Mouse (Mus musculus) forebrain, embryonic 12.5 days (tissue): ENCODE measurements around the gene Slit3. TPM values are rescaled to one million over a fixed set of nuclear protein-coding genes. Genes with fewer than 3 reads are reported as not detected.

Experiments
- ATAC-seq: fragments of 200-750 bp; cut with Nextera tagmentation; 2 replicates; pipeline ENCODE4 v1.8.0; 2017; ENCODE audit warnings: moderate TSS enrichment; ENCODE audit not compliant: low FRiP score
- H3K27ac ChIP-seq: fragments of 300-500 bp; sonication (generic); 2 replicates; pipeline ENCODE4 v1.5.1; 2016; ENCODE audit warnings: mild to moderate bottlenecking
- H3K27me3 ChIP-seq: fragments of 300-500 bp; sonication (generic); 2 replicates; pipeline ENCODE4 v1.6.1; 2016; ENCODE audit warnings: mild to moderate bottlenecking
- H3K36me3 ChIP-seq: fragments of 300-500 bp; sonication (generic); replicated peaks from 2 replicates; pipeline ENCODE4 v1.6.1; 2016; ENCODE audit warnings: mild to moderate bottlenecking
- H3K4me1 ChIP-seq: fragments of 300-500 bp; sonication (generic); 2 replicates; pipeline ENCODE4 v1.6.1; 2016
- H3K4me2 ChIP-seq: fragments of 300-500 bp; sonication (generic); 2 replicates; pipeline ENCODE4 v1.6.1; 2016; ENCODE audit warnings: mild to moderate bottlenecking, moderate library complexity
- H3K4me3 ChIP-seq: fragments of 300-500 bp; sonication (generic); replicated peaks from 2 replicates; pipeline ENCODE4 v1.5.1; 2016; ENCODE audit warnings: mild to moderate bottlenecking
- H3K9ac ChIP-seq: fragments of 300-500 bp; sonication (generic); 2 replicates; pipeline ENCODE4 v1.6.1; 2016; ENCODE audit warnings: mild to moderate bottlenecking
- H3K9me3 ChIP-seq: fragments of 300-500 bp; sonication (generic); 2 replicates; pipeline ENCODE4 v1.6.1; 2016
- WGBS: fragments of 180-500 bp; shearing (Covaris S2); methylation state at CpG from one replicate; pipeline ENCODE4 v1.1.7; 2016; 5-methylcytosine and 5-hydroxymethylcytosine counted together
- microRNA counts: library from miRNA; unstranded; fragments of <30 nt; microRNA quantifications from one replicate; lab custom pipeline; 2017
- microRNA-seq: library from miRNA; unstranded; fragments of <30 nt; microRNA quantifications from one replicate; pipeline ENCODE4, GENCODE M21; 2017
- polyA plus RNA-seq: library from polyadenylated mRNA; unstranded; fragments of >200 nt; fragmentation: Nextera tagmentation; extraction: Ambion mirVana; gene quantifications from 2 replicates; pipeline ENCODE4 v1.2.1, GENCODE M21; 2016

Gene Slit3
- polyA plus RNA-seq, 1 experiment from 2014 or later, result 6.3 TPM

- no peak for ATAC-seq
Observed at GRCm38 (mm10) chr11:35736817-35737216, 615.8 kb downstream of the Slit3 start.

GRCm38 (mm10) chr11:35737262-35737661 is 616.2 kb downstream of the Slit3 start:
- ATAC-seq, result no peak
- no peaks in the 10 kb centered on the region for H3K27me3 ChIP-seq
- WGBS, result 92% methylated on average over 2 of the region's 2 CpGs
- no peak overlapping the region for H3K4me3 ChIP-seq
- no peaks in the 10 kb centered on the region for H3K4me1 ChIP-seq
- no peak overlapping the region for H3K9ac ChIP-seq
- no peak overlapping the region for H3K4me2 ChIP-seq
- no peak overlapping the region for H3K27ac ChIP-seq
- H3K9me3 ChIP-seq, result no peaks in the 10 kb centered on the region
- H3K36me3 ChIP-seq, result no peaks in the 10 kb centered on the region

More at GRCm38 (mm10) chr11:35736817-35737216, 615.8 kb downstream of the Slit3 start:
- H3K27me3 ChIP-seq, result no peaks in the 10 kb centered on the region
- H3K4me3 ChIP-seq, result no peak overlapping the region
- 77% methylated on average over 2 of the region's 2 CpGs for WGBS
- no peaks in the 10 kb centered on the region for H3K36me3 ChIP-seq
- H3K9ac ChIP-seq, result no peak overlapping the region
- H3K4me1 ChIP-seq, result no peaks in the 10 kb centered on the region
- H3K4me2 ChIP-seq, result no peak overlapping the region
- no peaks in the 10 kb centered on the region for H3K9me3 ChIP-seq
- no peak overlapping the region for H3K27ac ChIP-seq

GRCm38 (mm10) chr11:35738102-35738501 is 617.1 kb downstream of the Slit3 start:
- no peaks in the 10 kb centered on the region for H3K4me1 ChIP-seq
- 86% methylated on average over 3 of the region's 3 CpGs for WGBS
- ATAC-seq, result no peak

GRCm38 (mm10) chr11:35743586-35743985 is 622.6 kb downstream of the Slit3 start:
- H3K36me3 ChIP-seq, result no peaks in the 10 kb centered on the region
- no peak overlapping the region for H3K9ac ChIP-seq
- H3K4me1 ChIP-seq, result no peaks in the 10 kb centered on the region
- no peak overlapping the region for H3K4me2 ChIP-seq
- 92% methylated on average over 6 of the region's 6 CpGs for WGBS
- H3K27me3 ChIP-seq, result no peaks in the 10 kb centered on the region
- no peaks in the 10 kb centered on the region for H3K9me3 ChIP-seq
- H3K27ac ChIP-seq, result no peak overlapping the region
- no peak overlapping the region for H3K4me3 ChIP-seq
- no peak for ATAC-seq

More at GRCm38 (mm10) chr11:35738102-35738501, 617.1 kb downstream of the Slit3 start:
- Histone ChIP-seq H3K27me3 (no peaks in the 10 kb centered on the region), H3K36me3 (no peaks in the 10 kb centered on the region), H3K4me2 (no peak overlapping the region), H3K9me3 (no peaks in the 10 kb centered on the region), H3K27ac (no peak overlapping the region), H3K9ac (no peak overlapping the region), H3K4me3 (no peak overlapping the region)

GRCm38 (mm10) chr11:35744571-35744970 is 623.5 kb downstream of the Slit3 start:
- Histone ChIP-seq H3K4me1 (no peaks in the 10 kb centered on the region), H3K4me3 (no peak overlapping the region), H3K27ac (no peak overlapping the region), H3K9ac (no peak overlapping the region), H3K36me3 (no peaks in the 10 kb centered on the region), H3K4me2 (no peak overlapping the region), H3K9me3 (no peaks in the 10 kb centered on the region), H3K27me3 (no peaks in the 10 kb centered on the region)
- WGBS, result 93% methylated on average over 6 of the region's 6 CpGs
- ATAC-seq, result no peak

- no peaks in the 10 kb centered on the region for H3K27me3 ChIP-seq
- no peak for ATAC-seq
- H3K36me3 ChIP-seq, result no peaks in the 10 kb centered on the region
- no peak overlapping the region for H3K9ac ChIP-seq
- no peak overlapping the region for H3K4me2 ChIP-seq
- no peaks in the 10 kb centered on the region for H3K9me3 ChIP-seq
- H3K4me3 ChIP-seq, result no peak overlapping the region
- WGBS, result 79% methylated on average over 8 of the region's 8 CpGs
- H3K27ac ChIP-seq, result no peak overlapping the region
- H3K4me1 ChIP-seq, result no peaks in the 10 kb centered on the region
Observed at GRCm38 (mm10) chr11:35750578-35750977, 629.6 kb downstream of the Slit3 start.

GRCm38 (mm10) chr11:35754906-35755418 is 633.9 kb downstream of the Slit3 start:
- WGBS, result 65% methylated on average over 4 of the region's 4 CpGs

GRCm38 (mm10) chr11:35755546-35755945 is 634.5 kb downstream of the Slit3 start:
- no peaks in the 10 kb centered on the region for H3K36me3 ChIP-seq
- no peak overlapping the region for H3K4me3 ChIP-seq
- H3K4me1 ChIP-seq, result 0 out of 2 replicates have a peak, but pooled peaks cover 3% of the 10 kb centered on the region
- H3K4me2 ChIP-seq, result no peak overlapping the region
- no peak for ATAC-seq
- no peak overlapping the region for H3K27ac ChIP-seq
- H3K9ac ChIP-seq, result no peak overlapping the region
- no peaks in the 10 kb centered on the region for H3K9me3 ChIP-seq
- no peaks in the 10 kb centered on the region; the same call in 1 of the 2 replicates for H3K27me3 ChIP-seq
- 53% methylated on average over 6 of the region's 6 CpGs for WGBS

More at GRCm38 (mm10) chr11:35754906-35755418, 633.9 kb downstream of the Slit3 start:
- Histone ChIP-seq H3K4me1 (0 out of 2 replicates have a peak, but pooled peaks cover 3% of the 10 kb centered on the region), H3K9me3 (no peaks in the 10 kb centered on the region), H3K27me3 (no peaks in the 10 kb centered on the region; the same call in 1 of the 2 replicates), H3K36me3 (no peaks in the 10 kb centered on the region), H3K27ac (no peak overlapping the region), H3K4me3 (no peak overlapping the region), H3K4me2 (no peak overlapping the region), H3K9ac (no peak overlapping the region)
- no peak for ATAC-seq

GRCm38 (mm10) chr11:35756411-35757303 is 635.6 kb downstream of the Slit3 start:
- no peaks in the 10 kb centered on the region for H3K9me3 ChIP-seq
- 0 out of 2 replicates have a peak, but pooled peaks cover 3% of the 10 kb centered on the region for H3K4me1 ChIP-seq
- no peak overlapping the region for H3K27ac ChIP-seq
- ATAC-seq, result no peak
- no peak overlapping the region for H3K4me2 ChIP-seq
- no peak overlapping the region for H3K9ac ChIP-seq
- H3K4me3 ChIP-seq, result no peak overlapping the region
- WGBS, result 87% methylated on average over 11 of the region's 11 CpGs
- no peaks in the 10 kb centered on the region for H3K36me3 ChIP-seq
- H3K27me3 ChIP-seq, result no peaks in the 10 kb centered on the region; the same call in 1 of the 2 replicates

MicroRNAs within 50 kb of the gene (microRNA counts, 519-probe panel; counts per million panel counts)
- 4,724 counts per million, percentile 60 among the panel's probes with 10 or more counts for microRNA mmu-miR-218 (lab: Ali Mortazavi, UCI)

Small RNAs within 50 kb of the gene (microRNA-seq; reads per million reads assigned to microRNA genes)
- gene Mir218-2, result 28.2 reads per million, percentile 37 among the genes with 10 or more reads in this experiment
